Mouse (Mus musculus) fibroblast of lung, adult 2 months (primary cell): ENCODE measurements around the gene Rbm8a.

Experiments
- DNase-seq: peaks from one replicate; pipeline ENCODE4 v3.0.0-alpha.2; 2011; ENCODE audit warnings: low read depth

Gene Rbm8a

DNA sequence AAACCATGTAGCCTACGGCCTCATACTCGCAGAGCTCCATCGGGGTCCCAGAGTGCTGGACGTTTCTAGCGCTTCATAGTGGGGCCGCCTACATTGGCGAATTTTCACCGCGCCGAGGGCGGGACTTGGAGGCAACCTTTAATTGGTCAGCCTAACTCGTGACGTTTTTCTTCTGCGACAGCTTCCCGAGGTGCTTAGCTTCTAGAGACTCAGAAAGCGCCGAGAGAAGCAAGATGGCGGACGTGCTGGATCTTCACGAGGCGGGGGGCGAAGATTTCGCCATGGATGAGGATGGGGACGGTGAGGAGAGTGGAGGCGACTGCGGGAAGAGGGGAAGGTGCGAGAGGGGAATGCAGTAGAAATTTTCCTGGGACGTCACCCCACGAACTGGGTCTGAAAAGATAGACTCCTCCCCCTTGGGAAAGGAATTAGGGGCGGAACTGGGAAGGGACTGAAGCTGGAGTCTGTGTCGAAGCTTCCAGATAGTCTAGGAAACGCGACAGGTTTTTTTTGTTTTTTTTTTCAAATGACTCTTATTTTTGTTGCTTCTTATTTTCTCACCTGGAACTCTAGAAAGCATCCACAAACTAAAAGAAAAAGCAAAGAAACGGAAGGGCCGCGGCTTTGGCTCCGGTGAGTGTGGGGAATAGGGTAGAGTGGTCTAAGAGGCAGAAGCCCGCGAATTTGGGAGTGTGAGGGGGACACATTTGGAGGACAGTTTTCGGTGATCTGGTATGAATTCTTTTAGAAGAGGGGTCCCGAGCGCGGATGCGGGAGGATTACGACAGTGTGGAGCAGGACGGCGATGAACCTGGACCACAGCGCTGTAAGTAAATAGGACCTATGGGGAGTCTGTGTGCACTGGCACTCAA lies at the start of gene Rbm8a:
Gene Rbm8a (plus strand): TSS at position 205 of the 872 bp plus-strand sequence.
- DNase-seq, result peak; percentile 95

DNA sequence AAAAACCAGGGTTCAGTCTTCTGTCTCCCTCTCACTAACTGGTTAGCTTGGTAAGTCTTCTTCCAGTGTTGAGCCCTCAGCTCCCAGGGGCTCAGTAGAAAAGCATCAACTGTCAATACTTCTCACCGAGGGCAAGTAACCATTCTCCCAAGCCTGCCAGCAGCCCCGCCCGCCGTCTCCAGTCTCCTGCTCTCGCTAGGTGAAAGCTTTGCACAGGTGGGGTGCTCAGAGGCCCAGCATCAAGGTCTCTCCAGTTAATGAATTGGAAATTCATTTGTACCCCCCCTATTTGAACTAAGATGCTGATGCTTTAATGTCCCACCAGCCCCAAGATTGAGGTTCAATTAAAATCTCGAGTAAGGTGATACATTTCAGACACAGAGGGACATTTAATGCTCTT lies 48.6 kb upstream of the Rbm8a start:
- no peak for DNase-seq

DNA sequence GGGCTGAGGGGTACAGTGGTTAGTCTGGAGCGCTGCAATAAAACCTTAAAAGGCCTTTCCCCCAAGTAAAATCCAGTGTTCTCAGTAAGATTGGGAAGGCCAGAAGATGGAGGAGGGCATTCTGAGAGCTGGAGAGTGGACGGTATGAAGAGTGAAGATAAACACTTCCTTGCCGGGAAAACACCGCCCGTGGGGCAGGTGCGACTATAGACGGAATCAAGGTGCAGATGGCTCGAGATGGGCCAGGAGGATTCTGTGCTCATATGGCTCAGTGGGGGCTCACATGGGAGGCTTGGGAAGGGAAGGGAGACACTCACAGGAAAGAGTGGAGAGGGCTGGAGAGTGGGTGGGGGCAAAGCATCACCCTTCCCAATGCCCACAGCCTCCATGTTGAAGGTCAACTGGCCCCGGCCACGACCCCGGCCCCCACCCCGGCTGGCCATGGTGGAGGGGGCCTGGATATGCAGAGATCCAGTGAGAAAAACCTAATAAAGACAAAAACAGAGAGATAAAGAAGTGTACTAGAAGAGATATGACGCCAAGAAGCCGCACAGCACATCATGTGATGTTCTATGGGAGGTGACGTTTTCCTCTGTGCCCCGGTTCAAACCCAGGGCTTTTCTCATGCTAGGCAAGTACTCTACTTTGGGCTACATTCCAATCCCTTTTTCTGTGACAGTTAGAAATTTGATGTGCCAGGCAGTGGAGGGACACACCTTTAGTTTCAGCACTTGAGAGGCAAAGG lies 47.8 kb upstream of the Rbm8a start:
- no peak for DNase-seq

DNA sequence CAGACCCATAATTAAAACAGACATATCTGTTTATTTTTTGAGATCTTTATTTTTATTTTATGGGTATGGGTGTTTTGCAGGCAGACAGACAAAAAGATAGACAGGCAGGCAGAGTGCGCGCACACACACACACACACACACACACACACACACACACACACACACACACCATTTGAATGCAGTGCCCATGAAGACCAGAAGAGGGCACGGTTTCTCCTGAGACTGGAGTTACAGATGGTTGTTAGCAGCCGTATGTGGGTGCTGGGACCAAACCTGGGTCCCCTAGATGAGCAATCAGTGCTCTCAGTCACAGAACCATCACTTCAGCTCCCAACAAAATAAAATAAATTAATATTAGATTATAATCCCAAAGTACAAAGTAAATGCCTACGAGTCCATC lies 46.3 kb upstream of the Rbm8a start:
- no peak for DNase-seq

DNA sequence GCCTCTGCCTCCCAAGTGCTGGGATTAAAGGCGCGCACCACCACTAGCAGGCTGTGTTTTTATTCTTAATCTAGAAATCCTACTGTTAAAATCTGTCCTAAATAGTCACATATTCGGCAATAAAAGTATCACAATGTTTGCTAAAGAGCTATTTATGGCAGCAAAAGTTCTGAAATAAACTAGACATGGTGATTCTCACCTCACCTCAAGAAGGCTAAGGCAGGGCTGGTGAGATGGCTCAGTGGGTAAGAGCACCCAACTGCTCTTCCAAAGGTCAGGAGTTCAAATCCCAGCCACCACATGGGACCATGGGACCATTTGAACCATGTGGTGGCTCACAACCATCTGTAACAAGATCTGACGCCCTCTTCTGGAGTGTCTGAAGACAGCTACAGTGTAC lies 39.1 kb upstream of the Rbm8a start:
- DNase-seq, result no peak

DNA sequence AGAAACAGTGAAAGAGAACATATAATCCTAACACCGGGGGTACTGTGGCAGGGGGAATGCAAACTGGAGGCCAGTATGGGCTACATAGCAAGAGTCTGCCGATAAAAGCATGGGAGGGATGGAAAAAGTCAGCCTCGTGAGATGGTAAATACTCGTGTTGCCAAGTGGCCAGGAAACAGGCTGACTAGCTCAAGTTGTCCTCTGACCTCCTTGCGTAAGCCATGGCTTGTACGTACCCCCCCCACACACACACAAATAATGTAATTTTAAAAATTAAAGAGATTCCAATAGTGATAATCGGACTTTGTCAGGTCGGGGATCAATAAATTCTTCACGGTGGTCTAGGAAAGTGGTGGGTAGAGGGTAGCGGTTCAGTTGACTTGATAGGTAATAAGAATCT lies 36.4 kb upstream of the Rbm8a start:
- no peak for DNase-seq

DNA sequence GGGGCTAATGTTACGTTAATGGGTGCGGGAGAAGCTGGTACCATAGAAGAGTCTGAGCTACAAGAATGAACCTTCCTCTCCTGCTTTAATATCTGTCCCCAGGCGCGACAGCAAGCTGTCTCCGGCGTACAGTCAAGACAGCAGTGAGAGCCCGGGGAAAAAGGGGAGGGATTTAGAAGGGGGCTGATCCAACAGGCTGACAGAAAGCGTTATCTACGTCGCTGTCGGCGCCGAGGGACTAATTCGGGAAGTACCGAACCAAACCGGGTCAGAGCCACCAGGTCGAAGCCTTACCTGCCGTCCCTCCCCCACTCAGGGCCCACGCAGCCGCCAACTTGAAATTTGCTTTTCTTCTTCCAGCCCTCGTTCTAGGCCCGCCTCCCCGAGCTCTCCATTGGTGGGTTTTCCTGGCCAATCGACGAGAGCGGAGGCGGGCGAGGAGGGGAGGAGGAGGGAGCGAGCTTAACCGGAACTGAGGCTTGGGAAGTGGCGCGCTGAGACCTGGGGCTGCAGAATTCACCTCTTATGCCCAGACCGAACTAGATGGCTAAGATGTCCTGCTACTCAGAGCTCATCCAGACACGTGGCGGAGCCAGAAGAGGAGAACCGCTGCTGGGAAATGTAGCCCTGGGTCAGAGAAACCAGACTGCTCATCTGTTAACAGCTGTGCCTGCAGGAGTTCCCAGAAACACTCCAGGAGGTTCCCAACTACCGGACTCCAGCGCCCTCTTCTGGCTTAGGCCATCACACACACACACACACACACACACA lies 35.8 kb upstream of the Rbm8a start, which contains the start of gene Polr3gl:
Gene Polr3gl (minus strand): TSS at position 392 of the 771 bp plus-strand sequence.
- peak; percentile 90 for DNase-seq

DNA sequence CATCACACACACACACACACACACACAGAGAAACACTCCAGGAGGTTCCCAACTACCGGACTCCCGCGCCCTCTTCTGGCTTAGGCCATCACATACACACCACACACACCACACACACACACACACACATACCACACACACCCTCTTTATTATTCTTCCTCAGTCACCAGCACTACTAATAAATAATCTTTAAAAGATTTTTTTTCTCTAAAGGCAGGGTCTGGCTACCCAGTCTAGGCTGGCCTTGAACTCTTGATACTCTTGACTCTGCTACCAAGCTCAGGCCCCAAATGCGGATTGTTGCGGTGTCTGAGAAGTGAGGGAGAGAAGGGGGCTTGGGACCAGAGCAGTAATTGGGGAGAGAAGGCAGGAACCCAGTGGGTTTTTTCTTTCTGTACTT lies 34.9 kb upstream of the Rbm8a start:
- no peak for DNase-seq

DNA sequence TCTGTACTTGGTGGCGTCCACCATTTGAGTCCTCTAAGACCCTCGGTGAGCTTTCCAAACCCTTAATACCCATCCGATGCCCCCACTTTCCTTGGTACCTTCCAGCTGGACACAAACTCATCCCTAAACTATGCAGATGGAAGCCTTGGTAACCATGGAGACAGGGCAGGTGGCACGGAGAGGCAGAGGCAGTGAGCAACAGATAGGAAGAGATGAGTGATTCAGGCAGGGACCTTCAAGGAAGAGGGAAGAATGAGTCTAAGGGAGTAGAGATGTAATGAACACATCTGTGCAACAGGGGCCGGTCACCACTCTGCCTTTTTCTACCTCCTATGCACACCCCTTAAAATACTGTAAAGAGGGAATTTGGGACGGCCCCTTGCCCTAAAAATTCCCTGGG lies 34.1 kb upstream of the Rbm8a start:
- no peak for DNase-seq

DNA sequence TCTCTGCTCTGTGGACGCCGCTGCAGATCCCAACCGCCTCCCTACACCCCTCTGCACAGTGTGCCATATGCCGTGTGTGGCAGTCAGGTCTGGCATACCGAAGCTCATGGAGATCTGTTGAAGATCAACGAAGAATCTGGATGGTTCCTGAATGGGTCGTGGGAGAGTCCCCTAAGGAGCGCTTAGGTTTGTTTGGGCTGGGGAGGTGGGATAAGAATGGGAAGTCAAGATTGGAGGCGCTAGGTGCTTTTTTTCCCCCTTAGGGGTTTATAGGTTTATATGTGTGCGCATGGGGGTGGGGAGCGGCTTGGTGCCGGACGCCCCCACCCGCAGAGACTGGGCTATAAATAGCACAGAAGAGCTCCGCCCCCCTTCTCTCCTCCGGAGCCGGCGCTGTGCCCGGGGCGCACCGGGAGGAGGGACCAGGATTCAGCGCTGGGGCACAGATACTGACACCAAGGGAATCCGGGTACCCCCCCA lies 33.5 kb upstream of the Rbm8a start, which contains the start of gene Ankrd34a:
Gene Ankrd34a (plus strand): TSS at position 409 of the 480 bp plus-strand sequence.
- DNase-seq, result no peak

DNA sequence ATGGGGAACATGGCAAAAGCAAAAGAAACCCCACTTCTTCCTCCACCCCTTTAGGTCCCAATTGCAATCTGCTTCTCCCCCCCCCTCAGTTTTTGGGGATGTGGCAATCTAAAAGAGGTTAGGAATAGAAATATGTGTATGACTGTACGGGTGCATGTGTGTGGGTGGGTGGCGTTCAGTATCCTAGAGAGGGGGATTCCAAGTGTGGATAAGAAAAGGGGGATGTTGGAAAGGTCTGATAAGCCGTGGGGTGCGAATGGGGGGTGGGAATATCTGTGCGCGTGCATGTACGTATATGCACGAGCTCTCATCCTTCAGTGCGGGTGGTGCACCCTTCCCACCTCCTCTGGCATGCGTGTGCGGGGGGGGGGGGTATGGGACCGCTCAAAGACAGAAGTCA lies 32.9 kb upstream of the Rbm8a start:
- DNase-seq, result no peak

DNA sequence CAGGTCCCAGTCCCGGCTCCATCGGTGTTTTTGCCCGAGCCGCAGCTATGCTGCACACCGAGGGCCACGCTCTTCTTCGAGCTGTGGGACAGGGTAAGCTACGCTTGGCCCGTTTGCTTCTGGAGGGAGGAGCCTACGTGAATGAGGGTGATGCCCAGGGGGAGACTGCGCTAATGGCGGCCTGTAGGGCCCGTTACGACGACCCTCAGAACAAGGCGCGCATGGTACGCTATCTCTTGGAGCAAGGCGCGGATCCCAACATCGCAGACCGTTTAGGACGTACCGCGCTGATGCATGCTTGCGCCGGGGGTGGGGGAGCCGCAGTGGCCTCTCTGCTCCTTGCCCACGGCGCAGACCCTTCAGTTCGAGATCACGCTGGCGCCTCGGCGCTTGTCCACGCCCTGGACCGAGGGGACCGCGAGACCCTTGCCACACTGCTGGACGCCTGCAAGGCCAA lies 32.3 kb upstream of the Rbm8a start:
- DNase-seq, result no peak

DNA sequence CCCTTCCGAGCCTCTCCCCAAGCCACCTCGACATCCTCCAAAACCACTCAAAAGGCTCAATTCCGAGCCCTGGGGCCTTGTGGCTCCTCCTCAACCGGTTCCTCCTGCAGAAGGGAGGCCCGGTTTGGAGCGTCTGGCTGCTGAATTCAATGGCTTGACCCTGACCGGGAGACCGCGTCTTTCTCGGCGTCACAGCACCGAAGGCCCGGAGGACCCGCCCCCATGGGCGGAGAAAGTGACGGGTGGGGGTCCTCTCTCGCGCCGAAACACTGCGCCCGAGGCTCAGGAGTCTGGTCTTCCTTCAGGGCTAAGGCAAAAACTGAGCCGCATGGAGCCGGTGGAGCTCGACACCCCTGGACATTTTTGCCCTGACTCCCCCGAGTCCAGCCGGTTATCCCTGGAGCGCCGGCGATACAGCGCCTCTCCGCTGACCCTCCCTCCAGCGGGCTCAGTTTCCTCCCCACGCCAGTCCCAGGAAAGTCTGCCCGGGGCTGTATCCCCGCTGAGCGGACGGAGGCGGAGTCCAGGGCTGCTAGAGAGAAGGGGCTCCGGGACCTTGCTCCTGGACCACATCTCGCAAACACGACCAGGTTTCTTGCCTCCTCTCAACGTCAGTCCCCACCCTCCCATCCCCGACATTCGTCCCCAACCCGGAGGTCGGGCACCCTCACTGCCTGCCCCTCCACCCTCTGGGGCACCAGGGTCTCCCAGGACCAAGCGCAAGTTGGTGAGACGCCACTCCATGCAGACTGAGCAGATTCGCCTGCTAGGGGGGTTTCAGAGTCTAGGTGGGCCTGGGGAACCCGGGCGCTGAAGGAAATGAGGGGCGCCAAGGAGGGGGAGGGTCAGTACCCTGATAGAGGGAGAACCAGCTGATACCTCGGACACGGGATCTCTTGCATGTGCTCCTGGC lies 31.3 kb upstream of the Rbm8a start:
- DNase-seq, result no peak

DNA sequence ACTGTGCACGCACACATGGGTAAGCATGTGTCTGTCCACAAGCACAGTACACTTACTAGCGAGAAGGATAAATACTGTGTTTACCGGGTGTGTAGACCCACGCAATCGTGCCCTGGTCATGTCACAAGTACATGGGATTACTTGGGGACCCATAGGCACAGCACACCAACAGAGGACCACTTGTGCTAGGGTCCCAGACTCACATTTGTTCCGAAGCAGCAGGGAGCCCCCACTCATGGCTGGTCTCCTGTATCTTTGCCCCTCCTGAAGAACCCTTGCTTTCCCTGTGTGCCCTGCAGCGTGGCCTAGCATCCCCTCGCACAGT lies 30.7 kb upstream of the Rbm8a start:
- DNase-seq, result no peak

DNA sequence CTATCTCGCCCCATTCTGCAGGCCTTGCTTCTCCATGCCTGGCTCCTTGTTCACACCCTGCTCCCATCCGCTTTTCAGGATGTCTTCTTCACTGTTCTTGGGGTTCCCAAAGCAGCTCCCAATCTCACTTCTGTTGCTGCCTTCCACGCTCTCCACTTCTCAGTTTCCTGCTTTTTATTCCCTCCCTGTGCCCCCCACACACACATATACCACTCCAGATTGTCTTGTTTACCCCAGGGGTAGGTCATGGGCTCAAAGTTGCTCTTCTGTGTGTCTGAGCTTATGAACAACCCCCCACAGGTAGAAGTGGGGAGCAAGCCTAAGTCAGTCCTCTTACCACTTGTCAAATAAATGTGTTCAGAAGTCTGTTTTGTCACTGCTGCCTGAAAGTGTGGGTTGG lies 30.3 kb upstream of the Rbm8a start:
- DNase-seq, result no peak

DNA sequence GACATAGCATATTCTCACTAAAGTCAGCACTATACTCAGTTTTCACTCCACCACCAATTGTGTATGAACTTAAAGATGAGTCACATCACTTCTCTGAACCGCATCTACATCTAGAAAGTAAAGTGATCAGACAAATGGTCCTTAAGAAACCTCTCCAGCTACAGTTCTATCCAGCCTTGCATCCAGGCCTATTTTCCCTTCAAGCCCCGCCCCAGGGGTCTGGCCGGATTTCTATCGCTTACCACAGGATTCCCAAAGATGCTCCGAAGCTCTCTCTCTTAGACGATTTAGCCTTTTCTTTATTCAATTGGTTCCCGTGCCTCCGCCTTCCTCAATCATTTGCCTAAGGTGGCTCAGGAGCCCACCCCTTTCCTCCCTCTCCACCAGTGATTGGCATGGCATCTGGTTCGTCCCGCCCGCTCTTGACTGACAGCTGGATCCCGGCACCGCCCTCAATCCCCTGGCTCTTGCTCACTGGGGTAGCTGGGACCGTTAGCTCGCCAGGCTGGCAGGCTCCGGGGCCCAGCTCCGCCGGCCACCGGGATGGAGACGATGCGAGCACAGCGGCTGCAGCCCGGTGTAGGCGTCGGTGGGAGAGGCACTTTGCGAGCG lies 29.0 kb upstream of the Rbm8a start, which contains the start of gene Lix1l:
Gene Lix1l (plus strand): TSS at position 511 of the 612 bp plus-strand sequence.
- DNase-seq, result peak; percentile 95

DNA sequence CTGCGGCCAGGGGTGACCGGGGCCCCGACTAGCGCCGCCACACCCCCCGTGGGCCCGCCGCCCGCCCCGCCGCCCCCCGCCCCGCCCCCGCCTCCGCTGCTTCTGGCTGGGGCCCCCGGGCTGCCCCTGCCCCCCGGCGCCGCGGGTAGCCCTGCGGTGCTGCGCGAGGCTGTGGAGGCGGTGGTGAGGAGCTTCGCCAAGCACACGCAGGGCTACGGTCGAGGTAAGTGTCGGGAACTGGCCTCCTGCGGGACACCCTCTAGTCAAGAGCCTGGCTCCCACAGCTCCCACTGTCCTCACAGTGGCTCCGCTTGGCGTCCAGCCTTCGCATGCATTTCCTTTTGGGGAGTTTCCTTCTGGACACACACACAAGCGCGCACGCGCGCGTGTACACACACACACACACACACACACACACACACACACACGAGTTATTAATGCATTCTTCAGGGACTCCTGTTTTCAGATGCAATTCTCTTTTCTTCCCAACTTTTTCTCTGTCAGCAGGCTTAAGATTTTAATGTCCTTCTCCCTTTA lies 28.4 kb upstream of the Rbm8a start:
- DNase-seq, result no peak

DNA sequence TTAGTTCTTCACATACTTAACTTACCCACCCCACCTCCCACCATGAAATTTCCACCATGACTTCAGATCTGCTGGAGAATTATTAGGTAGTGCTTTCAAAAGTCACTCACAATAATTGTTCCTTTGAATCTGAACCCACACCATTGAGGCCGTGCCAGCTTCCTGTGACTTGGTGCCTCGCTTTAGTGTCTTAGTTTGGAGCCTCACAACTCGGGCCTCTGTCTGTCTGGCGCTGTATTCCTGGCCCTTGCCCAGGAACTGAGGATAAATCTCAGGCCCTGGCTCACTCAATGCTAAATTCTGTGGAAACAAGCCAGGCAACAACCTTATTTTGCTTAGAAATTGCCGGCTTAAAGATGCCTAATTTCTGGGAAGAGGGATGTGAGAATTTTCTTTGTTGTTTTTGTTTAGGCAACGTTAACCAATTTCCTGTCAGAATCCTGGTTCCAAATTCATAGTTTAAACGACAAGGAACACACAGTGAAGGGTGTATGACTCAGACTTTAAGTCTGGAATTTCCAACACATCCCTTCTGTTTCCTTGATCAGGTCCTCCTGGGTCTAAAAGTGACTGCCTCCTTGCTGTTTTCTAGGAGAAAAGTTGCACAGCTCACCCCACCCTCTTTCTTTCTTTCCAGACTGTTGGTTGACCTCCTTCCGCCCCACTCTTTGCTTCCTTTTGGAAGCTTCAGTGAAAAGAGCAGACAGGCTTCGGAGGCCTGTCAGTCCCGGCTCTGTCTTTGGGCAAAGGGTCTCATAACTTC lies 27.6 kb upstream of the Rbm8a start:
- DNase-seq, result no peak

DNA sequence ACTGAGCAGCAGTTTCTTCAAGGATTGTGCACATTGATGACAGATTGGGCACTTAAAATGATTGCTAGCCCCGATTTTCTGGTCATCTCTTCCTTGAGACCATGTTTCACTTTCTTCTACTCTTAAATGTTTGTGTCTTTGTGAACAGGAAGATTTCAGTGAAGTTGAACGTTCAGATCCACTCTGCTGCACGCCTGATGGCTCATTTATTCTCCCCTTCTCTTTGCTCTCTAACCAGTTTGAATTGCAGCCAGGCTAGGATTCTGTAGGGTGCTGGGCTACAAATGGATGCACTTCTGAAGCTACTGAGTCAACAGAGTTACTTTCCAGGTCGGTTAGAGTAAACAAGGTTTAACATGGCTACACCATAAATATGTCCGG lies 27.0 kb upstream of the Rbm8a start:
- DNase-seq, result no peak

DNA sequence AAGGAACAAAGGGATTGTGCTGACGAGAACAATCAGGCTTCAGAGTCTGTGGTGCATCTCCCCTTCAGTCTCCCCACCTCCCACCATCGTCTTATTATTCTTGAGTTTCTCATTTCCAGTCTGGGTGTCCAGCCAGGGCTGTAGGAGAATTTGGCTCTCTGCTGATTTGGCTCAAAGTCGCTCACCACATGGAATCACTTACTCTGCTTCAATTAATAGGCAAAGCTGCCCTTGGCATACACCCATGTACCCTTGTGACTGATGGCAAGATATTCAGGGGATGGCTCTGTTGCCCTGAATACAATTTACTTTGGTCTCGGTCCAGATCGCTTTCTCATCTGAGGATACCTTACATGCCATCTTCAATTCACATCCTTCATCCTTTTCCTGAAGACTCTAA lies 26.4 kb upstream of the Rbm8a start:
- DNase-seq, result peak; percentile 69
